In the genomic region with DNA sequence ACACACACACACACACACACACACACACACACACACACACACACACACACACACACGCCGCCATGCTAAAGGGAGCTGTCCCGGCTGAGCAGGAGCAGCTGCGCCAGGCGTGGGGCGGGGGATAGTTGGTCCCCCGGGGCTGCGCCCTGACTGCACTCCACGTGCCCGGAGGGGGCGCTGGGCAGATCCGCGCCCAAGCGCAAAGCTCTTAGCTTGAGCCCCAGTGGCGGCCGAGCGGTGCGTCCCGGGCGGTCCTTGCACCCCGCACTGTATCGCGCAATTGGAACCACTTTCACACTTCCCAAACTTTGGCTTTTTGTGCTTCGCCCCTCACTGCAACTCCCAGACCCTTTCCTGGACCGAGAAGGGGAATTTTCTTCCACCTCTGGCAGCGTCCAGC, we compare ENCODE assay signal across 8 mouse cellular contexts. TPM values are rescaled to one million over a fixed set of nuclear protein-coding genes. Genes with fewer than 3 reads are reported as not detected.
DNase-seq lines count a peak whose midpoint lies in the region; ATAC-seq lines count a peak whose summit lies in the region.

No protein-coding gene starts in this region.

- under 1% methylated on average over 23 of the region's 26 CpGs for WGBS in heart, embryonic 10.5 days
- WGBS in midbrain, embryonic 12.5 days = 0% methylated on average over 23 of the region's 26 CpGs

- H3K4me2 ChIP-seq in midbrain, embryonic 12.5 days (replicated peaks) = peak overlapping the region; percentile 99

- peak overlapping the region; percentile 90 for H3K27ac ChIP-seq in heart, embryonic 10.5 days
- H3K27ac ChIP-seq in midbrain, embryonic 12.5 days (replicated peaks) = no peak overlapping the region

- peaks cover 75% of the 10 kb centered on the region for H3K27me3 ChIP-seq in heart, embryonic 10.5 days (ENCODE audit: insufficient read depth, poor library complexity, severe bottlenecking)
- peaks cover 91% of the 10 kb centered on the region for H3K27me3 ChIP-seq in midbrain, embryonic 12.5 days

- H3K4me3 ChIP-seq in heart, embryonic 10.5 days = peak overlapping the region; percentile 92
- peak overlapping the region; percentile 59 for H3K4me3 ChIP-seq in midbrain, embryonic 12.5 days

- DNase-seq in Muller cell, postnatal 12 days (ENCODE audit: inconsistent ontology term) = peak; percentile 68
- DNase-seq in embryo, embryonic 9.5 days (ENCODE audit: extremely low spot score) = peak; percentile 65
- DNase-seq in heart, embryonic 10.5 days (ENCODE audit: low spot score) = peak; percentile 83
- peak; percentile 74 for DNase-seq in kidney, postnatal 10 days
- DNase-seq in frontal cortex, postnatal 14 days (ENCODE audit: low spot score in 2 of 2) = no peak
- no peak for DNase-seq in frontal cortex, adult 2 months (ENCODE audit: extremely low spot score in 1 of 2, low spot score in 1 of 2)
- no peak for DNase-seq in frontal cortex, postnatal 25 days (ENCODE audit: low spot score in 2 of 2)

- H3K4me1 ChIP-seq in heart, embryonic 10.5 days = peaks cover 79% of the 10 kb centered on the region
- H3K4me1 ChIP-seq in midbrain, embryonic 12.5 days = peaks cover 70% of the 10 kb centered on the region

- peak; percentile 45 for ATAC-seq in midbrain, embryonic 12.5 days (ENCODE audit: low FRiP score, low read depth)

- 0 out of 2 replicates have a peak overlapping the region, but pooled peaks have one; percentile 7 for H3K9ac ChIP-seq in midbrain, embryonic 12.5 days (replicated peaks)

- no peaks in the 10 kb centered on the region for H3K36me3 ChIP-seq in heart, embryonic 10.5 days
- no peaks in the 10 kb centered on the region for H3K36me3 ChIP-seq in midbrain, embryonic 12.5 days

- no peaks in the 10 kb centered on the region for H3K9me3 ChIP-seq in heart, embryonic 10.5 days
- H3K9me3 ChIP-seq in midbrain, embryonic 12.5 days = no peaks in the 10 kb centered on the region

RNA-seq across cellular contexts. Expression of gene Casz1, which starts 2.6 kb away (rescaled TPM):
- 15.9 and 26.3 TPM in 2 replicates for polyA plus RNA-seq in heart, embryonic 10.5 days (2016; fragmentation: Nextera tagmentation; extraction: Ambion mirVana)
- polyA plus RNA-seq in midbrain, embryonic 12.5 days (2016; fragmentation: Nextera tagmentation; extraction: Ambion mirVana) = 3.3 and 4.1 TPM in 2 replicates
- polyA plus RNA-seq in frontal cortex, adult 2 months (2012; rRNA removed) = 0.78 and 0.82 TPM in 2 replicates

Comparison
In these comparisons a context has a peak if more than half of its experiments do, and no peak if none do; other contexts are left out.
1. DNase-seq: peak in Muller cell, postnatal 12 days (single experiment), embryo, embryonic 9.5 days (single experiment), heart, embryonic 10.5 days (single experiment) and kidney, postnatal 10 days (single experiment); none in frontal cortex, postnatal 14 days (0 of 2), frontal cortex, adult 2 months (0 of 2) and frontal cortex, postnatal 25 days (0 of 2).